Mouse (Mus musculus) heart, adult 18-20 months (tissue): Measurements from ENCODE around the gene Gigyf2. TPM values are rescaled to one million over a fixed set of nuclear protein-coding genes. Genes with fewer than 3 reads are reported as not detected.
A peak's percentile ranks its signal among the peaks of the same experiment; 100 is the strongest.
"Not testable (repeated sequence)": the region's sequence is repeated elsewhere in the genome, so short reads cannot be mapped to it uniquely, and the experiment has no call there.

Experiments used
- DNase-seq, 2 experiments: peaks; one replicate each; pipeline ENCODE4 v3.0.0; 2021 to 2022; ENCODE audit warnings: mixed read lengths in 1 of 2
- total RNA-seq, 2 experiments: library from RNA; stranded (reverse); gene quantifications; 2 replicates each; pipeline ENCODE4 v1.2.3; 2021

The Gigyf2 gene
- total RNA-seq, 2 experiments from 2014 or later, result 40.8 to 46.3 TPM

GRCm38 (mm10) chr1:87447183-87448104 lies 120.6 kb downstream of the Gigyf2 start:
- DNase-seq, result peak; percentile 23 to 73

- DNase-seq, result no peak
These were observed 122.6 kb downstream of the Gigyf2 start for GRCm38 (mm10) chr1:87449432-87449831.

- DNase-seq, result no peak
These were observed 129.6 kb downstream of the Gigyf2 start for GRCm38 (mm10) chr1:87456425-87456824.

GRCm38 (mm10) chr1:87458045-87458444 lies 131.2 kb downstream of the Gigyf2 start:
- DNase-seq, result no peak

DNA sequence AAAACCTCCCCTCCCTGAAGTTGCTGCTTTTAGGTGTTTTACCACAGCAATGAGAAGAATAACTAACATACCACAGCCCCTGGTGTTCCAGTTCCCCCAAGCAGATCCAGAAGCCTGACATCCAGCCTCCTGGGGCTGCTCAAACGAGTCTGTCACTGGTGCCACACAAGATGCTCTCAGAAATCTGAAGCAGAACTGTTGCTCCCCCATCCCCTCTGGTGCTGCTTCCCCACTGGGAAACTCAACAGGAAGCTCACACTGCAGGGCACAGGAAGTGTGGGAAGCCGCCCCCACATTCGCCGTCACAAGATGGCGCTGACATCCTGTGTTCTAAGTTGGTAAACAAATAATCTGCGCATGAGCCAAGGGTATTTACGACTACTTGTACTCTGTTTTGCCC lies 133.1 kb downstream of the Gigyf2 start:
- DNase-seq, result not testable (repeated sequence)

GRCm38 (mm10) chr1:87467469-87467868 lies 140.7 kb downstream of the Gigyf2 start:
- no peak for DNase-seq

- no peak for DNase-seq
These were observed 141.5 kb downstream of the Gigyf2 start for GRCm38 (mm10) chr1:87468321-87468720.

DNA sequence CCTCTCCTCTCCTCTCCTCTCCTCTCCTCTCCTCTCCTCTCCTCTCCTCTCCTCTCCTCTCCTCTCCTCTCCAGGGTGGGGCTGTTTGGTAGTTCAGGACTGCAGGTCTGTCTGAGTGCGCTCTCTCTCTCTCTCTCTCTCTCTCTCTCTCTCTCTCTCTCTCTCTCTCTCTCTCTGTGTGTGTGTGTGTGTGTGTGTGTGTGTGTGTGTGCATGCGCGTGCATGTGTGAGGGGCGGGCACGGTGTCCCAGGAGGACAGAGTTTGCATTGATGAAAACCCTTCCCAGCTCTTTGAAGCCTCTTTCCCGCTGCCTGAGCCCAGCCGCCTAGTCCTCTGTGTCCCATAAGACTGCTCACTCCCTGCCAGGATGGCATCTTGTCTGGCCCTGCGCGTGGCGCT lies 143.2 kb downstream of the Gigyf2 start, which contains the start of gene Snorc:
Gene Snorc (plus strand): TSS at position 301 of the 400 bp plus-strand sequence.
- not testable (repeated sequence) for DNase-seq

- DNase-seq, result no peak
These were observed 145.1 kb downstream of the Gigyf2 start for GRCm38 (mm10) chr1:87471914-87472313.

DNA sequence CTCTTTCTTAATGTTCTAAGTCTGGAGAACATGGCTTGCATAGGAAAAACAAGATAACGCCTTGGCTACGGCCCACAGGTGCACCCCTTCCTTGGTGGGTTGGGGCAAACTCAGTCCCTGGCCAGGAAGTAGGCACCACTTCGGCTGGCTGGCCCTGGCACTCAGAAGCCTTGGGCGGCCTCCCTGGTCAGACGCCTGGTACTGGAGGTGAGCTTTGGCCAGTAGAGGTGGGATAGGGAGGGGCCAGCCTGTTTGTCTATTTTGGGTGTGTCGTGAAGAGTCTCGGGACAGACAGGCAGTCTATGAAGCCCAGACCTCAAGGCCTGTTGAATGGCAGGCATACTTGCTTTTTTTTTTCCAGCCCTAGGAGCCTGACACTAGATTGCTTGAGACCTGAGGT lies 145.8 kb downstream of the Gigyf2 start:
- DNase-seq, result peak; percentile 42 to 49

- no peak for DNase-seq
These were observed 148.5 kb downstream of the Gigyf2 start for GRCm38 (mm10) chr1:87475076-87475895.

DNA sequence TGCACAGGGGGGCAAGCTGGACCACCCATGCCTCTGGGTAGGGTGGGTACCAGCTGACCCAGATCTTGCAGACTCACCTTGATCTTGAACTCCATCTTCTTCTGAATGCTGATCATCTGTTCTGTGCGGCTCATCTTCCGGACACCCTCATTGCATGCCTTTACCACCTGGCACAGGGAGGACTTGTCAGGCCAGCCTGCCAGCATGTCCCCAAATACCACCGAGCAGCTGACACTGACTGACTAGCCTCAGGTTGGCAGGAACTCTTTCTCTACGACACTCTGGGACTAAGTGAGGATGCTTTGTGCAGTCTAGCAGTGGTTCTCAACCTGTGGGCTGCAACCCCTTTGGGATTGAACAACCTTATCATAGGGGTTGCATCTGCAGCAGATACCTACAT lies 155.7 kb downstream of the Gigyf2 start:
- no peak for DNase-seq

GRCm38 (mm10) chr1:87486386-87486785 lies 159.6 kb downstream of the Gigyf2 start:
- peak; percentile 25 to 40 for DNase-seq

DNA sequence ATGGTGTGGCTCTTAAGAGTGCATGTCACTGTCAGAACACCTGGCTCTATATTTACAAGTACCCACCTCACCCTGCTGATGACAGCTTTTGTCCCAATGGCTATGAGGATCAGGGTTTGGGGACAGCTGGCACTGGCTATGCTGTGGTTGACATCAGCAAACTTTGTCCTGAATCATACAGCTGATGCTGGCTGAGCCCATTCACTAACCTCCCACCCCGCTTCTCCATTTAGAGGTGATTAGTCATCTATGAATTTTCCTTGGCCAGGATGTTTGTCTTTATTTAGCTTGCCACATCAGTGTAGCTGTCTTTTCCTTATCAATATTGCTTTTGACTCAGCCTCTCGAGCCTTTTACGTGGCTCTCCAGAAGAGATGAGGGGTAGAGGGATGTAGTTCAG lies 165.5 kb downstream of the Gigyf2 start:
- no peak for DNase-seq

DNA sequence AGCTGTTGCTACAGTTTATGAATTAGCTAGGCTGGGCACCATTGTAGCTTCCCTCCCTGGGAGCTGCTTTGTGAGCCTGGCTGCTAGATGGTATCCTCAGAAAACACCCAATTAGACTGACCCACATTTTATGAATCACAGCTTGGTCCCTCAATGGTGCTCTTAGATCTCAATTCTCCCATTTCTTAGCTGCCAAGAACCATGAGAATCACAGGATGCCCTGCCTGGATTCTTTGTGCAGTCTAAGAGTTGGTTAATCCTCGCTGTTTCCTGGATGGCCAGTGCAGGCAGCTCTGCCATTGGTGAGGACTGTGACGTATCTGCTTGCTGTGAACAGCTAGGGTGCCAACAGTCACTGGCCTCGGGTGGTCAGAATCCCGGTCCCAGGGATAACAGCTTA lies 166.7 kb downstream of the Gigyf2 start:
- DNase-seq, result no peak

Other genes with a start within 250 kb of the Gigyf2 start
- not detected for gene Alppl2, start 237.1 kb upstream of the Gigyf2 start, total RNA-seq
- gene Alpi, start 225.4 kb upstream of the Gigyf2 start, total RNA-seq, result not detected
- gene Akp3, start 202.0 kb upstream of the Gigyf2 start, total RNA-seq, result not detected
- not detected for gene Ecel1, start 170.5 kb upstream of the Gigyf2 start, total RNA-seq
- not detected for gene Prss56, start 143.7 kb upstream of the Gigyf2 start, total RNA-seq
- not detected for gene Chrnd, start 136.4 kb upstream of the Gigyf2 start, total RNA-seq
- gene Chrng, start 122.3 kb upstream of the Gigyf2 start, total RNA-seq, result not detected
- gene Eif4e2, start 113.1 kb upstream of the Gigyf2 start, total RNA-seq, result 10 to 100 TPM; 50.2 to 51.8 TPM
- gene Efhd1, start 62.6 kb upstream of the Gigyf2 start, total RNA-seq, result 1 to 10 TPM; 4.4 to 4.8 TPM
- not detected for gene Kcnj13, start 67.7 kb downstream of the Gigyf2 start, total RNA-seq
- gene Snorc, start 143.3 kb downstream of the Gigyf2 start, total RNA-seq, result not detected
- gene Neu2, start 182.9 kb downstream of the Gigyf2 start, total RNA-seq, result not detected
- under 1 TPM; 0.12 to 0.33 TPM for gene Ngef, start 246.9 kb downstream of the Gigyf2 start, total RNA-seq